Mouse (Mus musculus) monocyte, adult 5-6 weeks (primary cell): ENCODE measurements around the gene 1190002N15Rik. TPM values are rescaled to one million over a fixed set of nuclear protein-coding genes. Genes with fewer than 3 reads are reported as not detected.

Experiments
- ATAC-seq: fragments of 153-309, 156-312 bp; replicated peaks from 2 replicates; pipeline ENCODE4 v1.8.0; 2017; ENCODE audit warnings: mild to moderate bottlenecking; ENCODE audit not compliant: low TSS enrichment, insufficient number of reproducible peaks, severe bottlenecking, poor library complexity, low FRiP score
- total RNA-seq: library from RNA; stranded (forward); fragments of 200-1000, 200-491, 200-594 nt; gene quantifications from 3 replicates; pipeline ENCODE4 v1.2.3, GENCODE M21; 2017

1190002N15Rik gene
- total RNA-seq, result 16.3 to 31.5 TPM (median 17.6 TPM) in 3 replicates

DNA sequence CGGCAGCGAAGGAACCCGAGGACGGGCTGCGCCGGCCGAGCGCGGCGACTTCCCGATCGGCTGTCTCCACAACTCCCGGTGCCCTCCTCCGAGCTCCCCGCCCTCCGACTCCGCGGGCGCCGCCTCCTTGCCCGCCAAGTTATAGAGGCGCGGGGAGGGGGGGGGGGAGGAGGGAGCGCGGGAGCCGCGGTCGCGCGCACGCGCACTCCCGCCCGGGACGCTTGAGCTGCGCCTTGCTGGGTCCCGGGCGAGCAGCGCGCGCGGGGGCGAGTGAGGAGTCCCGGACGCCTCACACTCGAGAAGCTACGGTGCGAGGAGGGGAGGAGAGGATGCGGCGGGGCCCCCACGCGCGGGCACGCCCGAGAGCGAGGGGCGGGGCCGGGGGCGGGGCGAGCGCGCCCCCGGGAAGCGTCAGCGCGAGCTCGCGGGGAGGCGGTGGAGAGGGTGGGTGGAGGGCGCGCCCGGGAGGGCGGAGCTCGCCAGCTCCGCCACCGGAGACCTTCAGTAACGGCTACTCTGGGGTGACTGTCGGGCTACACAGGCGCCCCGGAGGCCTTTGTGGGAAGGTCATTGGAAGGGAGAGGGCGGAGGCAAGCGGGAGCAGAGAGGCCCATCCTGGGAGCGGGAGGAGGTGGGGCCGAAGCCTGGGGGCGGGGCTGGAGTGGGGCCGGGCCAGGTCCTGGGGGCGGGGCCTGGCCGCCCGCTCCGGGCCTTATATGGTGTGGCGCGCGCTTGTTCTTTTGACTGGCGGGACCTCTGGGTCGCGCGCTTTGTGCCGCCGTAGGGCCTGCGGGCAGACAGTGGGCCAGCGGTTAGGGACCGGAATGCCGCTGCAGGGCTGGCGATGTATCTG lies at the start of gene 1190002N15Rik:
Gene 1190002N15Rik, minus strand, starts transcription at position 112 of the 853 bp plus-strand sequence.
- ATAC-seq, result peak; percentile 72

DNA sequence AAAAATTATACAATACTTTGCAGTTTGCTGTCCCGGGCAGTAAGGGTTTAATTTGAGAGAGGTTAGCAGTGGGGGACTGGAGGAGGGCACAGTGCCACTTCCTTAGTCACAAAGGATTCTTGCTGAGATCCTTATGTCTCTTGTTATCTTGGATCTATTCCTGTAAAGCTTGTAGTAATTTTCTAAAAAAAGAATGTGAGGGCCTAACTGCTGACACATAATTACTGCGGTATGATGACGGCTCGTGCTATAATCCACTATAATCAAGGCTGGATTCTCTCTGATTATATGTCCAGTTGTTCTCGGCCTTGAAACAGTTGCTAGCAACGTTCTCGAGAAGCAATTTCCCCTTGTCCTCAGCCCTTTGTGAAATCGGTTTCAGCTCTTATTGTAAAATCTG lies 44.4 kb upstream of the 1190002N15Rik start:
- no peak for ATAC-seq

DNA sequence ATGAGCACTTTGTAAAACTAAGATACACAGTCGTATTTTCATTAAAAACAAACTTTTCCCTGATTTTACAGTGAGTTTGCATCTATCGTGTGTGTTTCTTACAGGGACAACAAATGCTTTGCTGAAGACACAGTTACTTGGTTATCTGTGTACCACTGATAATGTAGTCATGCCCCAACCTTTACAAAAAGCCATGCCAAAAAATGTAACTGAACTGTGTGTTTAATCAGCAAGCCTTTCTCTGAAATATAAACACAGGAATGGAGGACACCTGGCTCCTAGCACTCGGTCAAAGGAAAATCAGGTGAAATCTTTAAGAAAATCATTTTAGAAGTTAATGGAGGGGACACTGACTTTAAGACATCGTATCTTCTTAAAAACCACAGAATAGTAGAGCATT lies 43.8 kb upstream of the 1190002N15Rik start:
- no peak for ATAC-seq

GRCm38 (mm10) chr9:94580071-94580737 lies 42.3 kb upstream of the 1190002N15Rik start:
- no peak for ATAC-seq

DNA sequence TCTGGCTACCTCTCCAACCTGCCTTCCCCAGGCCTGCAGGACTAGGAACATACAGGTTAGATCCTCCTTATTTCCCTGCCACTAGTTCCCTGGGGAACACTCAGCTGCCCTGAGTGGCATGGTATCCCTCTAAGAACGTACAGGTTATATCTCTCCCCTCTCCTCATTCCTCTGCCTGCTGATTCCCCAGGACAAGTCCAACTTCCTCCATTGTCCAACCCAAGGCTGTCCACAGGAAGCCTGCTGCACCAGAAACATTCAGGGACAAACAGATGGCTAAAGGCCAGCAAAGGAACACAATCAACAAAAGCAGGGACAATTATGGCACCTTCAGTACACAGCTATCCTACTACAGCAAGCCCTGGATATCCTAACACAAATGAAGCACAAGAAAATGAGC lies 33.9 kb upstream of the 1190002N15Rik start:
- ATAC-seq, result no peak

DNA sequence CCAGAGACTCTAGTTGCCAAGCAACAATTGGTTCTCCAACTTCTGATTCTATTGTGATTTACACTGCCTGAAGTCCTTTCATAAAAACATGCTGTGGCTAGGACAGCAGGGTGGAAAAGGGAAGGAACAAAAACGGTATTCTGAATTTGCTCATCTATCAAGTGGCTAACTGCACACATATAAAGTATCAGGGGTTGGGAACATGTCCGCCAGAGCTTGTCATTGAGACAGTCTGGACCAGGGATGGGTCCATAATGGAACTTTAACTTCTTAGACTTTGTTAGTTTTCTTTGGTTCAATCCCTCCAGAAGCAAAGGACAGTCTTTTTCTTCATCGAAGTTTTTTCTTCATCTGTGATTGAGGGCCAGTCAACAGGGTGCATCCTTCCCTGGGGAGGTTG lies 30.5 kb upstream of the 1190002N15Rik start:
- no peak for ATAC-seq

- no peak for ATAC-seq
Observed at GRCm38 (mm10) chr9:94567722-94568314, 29.9 kb upstream of the 1190002N15Rik start.

DNA sequence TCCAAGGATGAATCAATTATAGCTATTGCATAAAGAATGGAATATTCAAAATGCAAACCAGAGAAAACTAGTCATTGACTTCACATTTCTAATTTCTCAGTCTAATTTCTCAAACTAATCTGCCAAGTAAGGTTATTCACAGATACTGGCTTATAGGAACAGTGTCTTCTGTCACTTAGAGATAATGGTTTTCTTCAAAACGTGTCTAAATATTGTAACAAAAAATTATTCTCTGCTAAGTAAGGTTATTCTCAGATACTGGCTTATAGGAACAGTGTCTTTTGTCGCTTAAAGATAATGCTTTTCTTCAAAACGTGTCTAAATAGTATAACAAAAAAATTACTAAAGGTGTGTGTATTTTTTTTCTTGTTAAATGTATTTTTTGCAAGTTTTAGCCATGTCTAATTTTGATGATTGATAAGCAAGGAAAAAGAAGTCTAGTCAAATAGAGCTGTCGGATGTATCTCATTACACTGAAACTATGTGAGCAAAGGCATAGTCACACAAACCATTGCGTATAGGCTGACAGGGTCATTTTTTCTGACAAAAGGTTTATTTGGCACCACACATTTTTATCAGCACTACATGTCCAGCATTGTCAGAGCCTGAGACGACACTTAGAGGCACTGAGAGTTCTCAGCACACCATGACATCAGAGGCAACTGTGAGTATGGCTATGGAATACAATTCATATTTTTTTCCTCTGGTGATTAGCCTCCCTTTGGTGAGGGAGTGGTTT lies 19.1 kb upstream of the 1190002N15Rik start:
- no peak for ATAC-seq

DNA sequence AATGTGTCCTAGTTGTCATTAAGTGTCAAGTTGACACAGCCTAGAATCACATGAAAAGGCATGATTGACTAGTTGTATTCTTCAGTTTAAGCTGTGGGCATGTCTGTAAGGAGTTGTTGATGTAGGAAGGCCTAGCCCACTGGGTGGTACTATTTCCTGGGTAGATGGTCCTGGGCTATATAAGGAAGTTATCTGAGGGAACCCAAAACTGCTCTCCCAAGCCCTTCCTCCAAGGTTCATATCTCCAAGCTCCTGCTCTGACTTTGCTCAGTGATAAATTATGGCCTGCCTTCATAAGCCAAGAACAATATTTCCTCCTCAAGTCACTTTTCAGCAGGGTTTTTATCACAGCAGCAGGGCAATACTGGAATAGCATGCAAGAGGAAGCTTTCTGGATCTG lies 18.4 kb upstream of the 1190002N15Rik start:
- no peak for ATAC-seq

GRCm38 (mm10) chr9:94550493-94551095 lies 12.7 kb upstream of the 1190002N15Rik start:
- no peak for ATAC-seq

GRCm38 (mm10) chr9:94543881-94544280 lies 6.0 kb upstream of the 1190002N15Rik start:
- ATAC-seq, result no peak

GRCm38 (mm10) chr9:94540343-94541095 lies 2.6 kb upstream of the 1190002N15Rik start:
- ATAC-seq, result no peak

DNA sequence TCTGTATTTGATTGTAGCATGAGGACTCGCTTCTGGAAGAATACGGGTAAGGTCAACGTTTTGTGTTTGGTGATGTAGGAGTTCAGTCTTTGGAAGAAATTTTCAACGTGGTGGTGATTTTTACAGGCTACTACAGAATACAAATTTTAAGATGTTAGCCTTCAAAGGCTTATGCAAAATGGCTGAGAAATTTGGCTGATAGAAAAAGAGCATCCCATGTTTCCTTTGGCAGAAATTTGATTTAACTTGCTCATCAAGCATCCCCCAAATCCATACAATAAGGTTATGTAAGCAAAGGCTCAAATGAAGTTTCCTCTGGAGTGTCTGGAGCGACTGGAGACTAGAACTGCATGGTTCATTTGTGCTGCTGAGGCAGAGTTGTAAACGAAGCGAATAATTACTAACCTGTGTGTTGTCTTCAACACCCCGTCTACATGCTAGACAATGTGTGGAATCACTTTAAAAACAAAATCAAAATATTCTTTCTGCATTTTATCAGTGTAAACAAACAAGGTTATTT lies 1.5 kb upstream of the 1190002N15Rik start:
- no peak for ATAC-seq

DNA sequence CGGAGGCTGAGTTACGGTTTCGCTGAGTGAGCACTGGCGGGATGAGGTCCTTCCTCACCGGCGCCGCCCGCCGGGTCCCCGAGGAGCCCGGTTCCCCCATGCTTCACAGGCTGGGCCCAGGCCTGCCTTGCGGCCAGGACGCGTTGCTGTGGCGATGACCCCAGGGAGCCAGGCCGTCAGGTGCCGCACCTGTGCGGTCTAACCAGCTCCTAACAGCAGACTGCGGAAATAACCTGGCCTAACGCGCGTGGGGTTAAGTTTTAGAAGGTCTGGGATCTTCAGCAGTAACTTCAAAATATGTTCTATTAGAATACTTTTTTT lies 902 bp upstream of the 1190002N15Rik start:
- no peak; the same call in 1 of the 2 replicates for ATAC-seq

DNA sequence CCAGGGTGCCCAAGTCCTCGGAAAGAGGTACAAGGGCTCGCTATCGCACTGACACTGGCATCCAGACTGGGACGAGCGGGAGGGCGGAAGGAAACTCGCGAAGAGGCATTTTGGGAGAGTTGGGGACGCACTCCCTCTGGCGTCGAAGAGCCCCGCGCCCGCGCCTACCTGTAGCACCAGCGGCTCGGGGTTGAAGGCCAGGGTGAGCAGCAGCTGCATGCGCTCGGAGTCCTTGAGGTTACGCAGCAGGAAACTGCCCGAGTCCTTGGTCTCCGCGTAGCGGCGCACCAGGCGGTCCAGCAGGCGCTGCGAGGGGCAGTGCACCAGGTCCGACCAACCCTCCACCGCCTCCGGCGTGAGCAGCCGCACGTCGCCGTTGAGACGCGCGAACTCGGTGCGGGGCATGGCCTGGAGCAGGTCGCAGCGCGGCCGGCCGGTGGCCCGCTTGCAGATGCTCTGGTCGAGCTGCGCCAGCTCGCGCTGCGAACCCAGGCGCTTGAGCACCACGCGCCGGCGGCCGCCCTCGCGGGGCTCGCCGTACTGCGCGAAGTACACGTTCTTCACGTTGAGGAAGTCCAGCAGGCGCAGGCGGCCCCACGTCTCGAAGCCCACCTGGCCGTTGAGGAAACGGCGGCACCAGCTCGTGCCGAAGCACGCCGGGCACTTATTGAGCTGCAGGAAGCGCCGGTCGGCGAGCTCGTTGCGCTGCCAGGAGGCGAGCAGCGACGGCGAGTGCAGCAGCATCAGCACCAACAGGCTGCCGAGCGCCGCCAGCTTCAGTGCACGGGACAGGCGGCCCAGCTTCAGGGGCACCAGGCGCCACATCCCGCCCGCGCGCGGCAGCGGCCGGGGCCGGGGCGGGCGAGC lies 597 bp downstream of the 1190002N15Rik start:
- 0 out of 2 replicates have a peak, but pooled peaks have one; percentile 14 for ATAC-seq

DNA sequence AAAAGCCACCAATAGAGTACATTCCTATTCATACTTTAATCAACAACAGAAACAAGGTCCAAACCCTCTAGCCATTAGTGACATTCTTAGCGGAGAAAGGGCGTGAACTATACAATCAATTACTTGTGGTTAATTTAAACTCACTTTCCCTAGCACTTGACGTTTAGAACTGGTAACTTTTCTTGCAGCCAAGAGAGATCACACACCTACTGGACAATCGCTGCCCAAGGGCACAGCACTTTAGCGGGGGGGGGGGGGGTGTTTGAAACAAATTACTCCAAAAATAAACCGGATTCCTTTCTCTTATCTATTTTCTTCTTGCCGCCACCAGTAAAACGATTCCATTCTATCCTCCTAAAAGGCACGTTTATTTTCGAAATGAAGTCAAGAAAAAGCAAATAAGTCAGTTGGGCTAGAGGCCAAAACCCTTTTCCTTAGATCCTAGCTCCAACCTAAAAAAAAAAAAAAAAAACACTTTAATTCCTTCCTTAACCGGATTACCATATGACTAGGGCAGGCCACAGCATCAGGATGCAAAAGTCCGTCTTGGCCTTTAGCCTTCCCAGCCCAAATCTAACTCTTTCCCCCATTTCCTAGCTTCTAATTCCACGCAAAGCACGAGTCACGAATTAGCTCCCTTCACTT lies 1.5 kb downstream of the 1190002N15Rik start:
- no peak for ATAC-seq

DNA sequence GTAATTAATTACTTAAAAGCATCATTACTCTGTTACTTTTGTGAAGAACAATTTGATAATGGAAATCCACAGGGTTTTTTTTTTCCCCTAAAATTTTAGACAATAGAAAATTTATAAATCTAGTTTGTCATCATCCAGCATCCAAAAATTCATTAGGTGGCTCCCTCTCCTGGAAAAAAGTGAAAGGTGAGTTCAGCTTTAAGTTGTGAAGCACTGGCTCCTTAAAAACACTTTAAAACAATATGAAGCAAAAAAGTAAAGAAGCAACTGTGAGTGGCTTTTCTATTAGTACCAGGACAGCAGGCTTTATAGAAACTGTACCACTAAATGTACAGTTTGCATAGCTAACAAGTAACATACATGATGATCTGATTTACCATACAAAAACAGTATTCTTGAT lies 3.1 kb downstream of the 1190002N15Rik start:
- ATAC-seq, result no peak
